Mouse (Mus musculus): Measurements from ENCODE around the gene Tnxb.

DNA sequence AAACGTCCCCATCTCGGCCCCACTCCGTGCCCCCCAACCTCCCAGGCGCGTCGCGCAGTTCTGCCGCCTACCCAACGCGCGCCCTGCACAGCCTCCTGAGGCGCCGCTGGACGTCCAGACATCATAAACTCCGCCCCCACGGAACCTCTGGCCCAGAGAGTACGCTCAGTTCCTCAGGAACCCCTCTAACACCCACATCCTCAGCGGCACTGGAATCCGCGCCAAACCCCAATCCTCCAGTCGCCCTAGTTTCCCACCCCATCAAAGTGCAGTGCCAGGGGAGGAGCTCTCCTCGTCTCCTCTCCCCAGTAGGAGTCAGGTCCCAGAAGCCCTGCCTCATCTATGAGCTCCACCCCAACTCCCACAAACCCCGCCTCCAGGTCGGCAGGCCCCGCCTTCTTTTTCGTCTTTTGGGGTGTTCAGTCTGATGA is 38.1 kb upstream of the Tnxb start:
- TF ChIP-seq CTCF (IDR thresholded peaks at IDR 0.05; ENCODE audit: extremely low read depth, insufficient read depth, insufficient read length, insufficient replicate concordance) (no peak), POLR2A (IDR thresholded peaks at IDR 0.05; ENCODE audit: low read depth, low read length) (no peak; the same call in 1 of the 2 replicates)

All from spleen, adult 2 months (tissue).